Mouse (Mus musculus) neural tube, embryonic 15.5 days (tissue): ENCODE data around the gene 1700069L16Rik. TPM values are rescaled to one million over a fixed set of nuclear protein-coding genes. Genes with fewer than 3 reads are reported as not detected.

Experiments
- ATAC-seq: fragments of 200-750 bp; cut with Nextera tagmentation; 2 replicates; pipeline ENCODE4 v1.8.0; 2017; ENCODE audit warnings: mild to moderate bottlenecking, moderate TSS enrichment, moderate library complexity; ENCODE audit not compliant: low FRiP score
- H3K27ac ChIP-seq: fragments of 300-500 bp; sonication (generic); replicated peaks from 2 replicates; pipeline ENCODE4 v1.5.1; 2015; ENCODE audit warnings: mild to moderate bottlenecking, inconsistent platforms
- H3K27me3 ChIP-seq: fragments of 300-500 bp; sonication (generic); replicated peaks from 2 replicates; pipeline ENCODE4 v1.6.1; 2015; ENCODE audit warnings: inconsistent platforms
- H3K36me3 ChIP-seq: fragments of 300-500 bp; sonication (generic); 2 replicates; pipeline ENCODE4 v1.6.1; 2015; ENCODE audit warnings: inconsistent platforms
- H3K4me1 ChIP-seq: fragments of 300-500 bp; sonication (generic); 2 replicates; pipeline ENCODE4 v1.6.1; 2015; ENCODE audit warnings: inconsistent platforms
- H3K4me2 ChIP-seq: fragments of 300-500 bp; sonication (generic); 2 replicates; pipeline ENCODE4 v1.6.1; 2015; ENCODE audit warnings: inconsistent platforms, mild to moderate bottlenecking, moderate library complexity
- H3K4me3 ChIP-seq: fragments of 300-500 bp; sonication (generic); replicated peaks from 2 replicates; pipeline ENCODE4 v1.5.1; 2015; ENCODE audit warnings: mild to moderate bottlenecking, inconsistent platforms
- H3K9ac ChIP-seq: fragments of 300-500 bp; sonication (generic); replicated peaks from 2 replicates; pipeline ENCODE4 v1.6.1; 2015; ENCODE audit warnings: mild to moderate bottlenecking, inconsistent platforms
- H3K9me3 ChIP-seq: fragments of 300-500 bp; sonication (generic); replicated peaks from 2 replicates; pipeline ENCODE4 v1.6.1; 2016; ENCODE audit warnings: inconsistent platforms
- WGBS: fragments of 180-500 bp; shearing (Covaris S2); methylation state at CpG from one replicate; pipeline ENCODE4 v1.1.7; 2015; ENCODE audit warnings: mixed read lengths; 5-methylcytosine and 5-hydroxymethylcytosine counted together
- polyA plus RNA-seq: library from polyadenylated mRNA; unstranded; fragments of >200 nt; fragmentation: Nextera tagmentation; extraction: Ambion mirVana; gene quantifications from 2 replicates; pipeline ENCODE4 v1.2.1, GENCODE M21; 2015

Gene 1700069L16Rik
- polyA plus RNA-seq, 1 experiment from 2014 or later, result not detected

GRCm38 (mm10) chr5:113703803-113704585 is 20.6 kb downstream of the 1700069L16Rik start:
- Histone ChIP-seq H3K9me3 (no peaks in the 10 kb centered on the region), H3K4me3 (no peak overlapping the region), H3K4me2 (0 out of 2 replicates have a peak overlapping the region, but pooled peaks have one; percentile 11), H3K9ac (no peak overlapping the region), H3K27me3 (no peaks in the 10 kb centered on the region), H3K36me3 (no peaks in the 10 kb centered on the region), H3K4me1 (peaks cover 21% of the 10 kb centered on the region), H3K27ac (peak overlapping the region; percentile 67)
- WGBS, result 18% methylated on average over 21 of the region's 21 CpGs
- ATAC-seq, result peak; percentile 71

GRCm38 (mm10) chr5:113700388-113701023 is 24.1 kb downstream of the 1700069L16Rik start:
- Histone ChIP-seq H3K4me1 (peaks cover 22% of the 10 kb centered on the region), H3K9me3 (no peaks in the 10 kb centered on the region), H3K4me3 (no peak overlapping the region), H3K4me2 (no peak overlapping the region), H3K27me3 (no peaks in the 10 kb centered on the region), H3K9ac (no peak overlapping the region), H3K36me3 (no peaks in the 10 kb centered on the region), H3K27ac (no peak overlapping the region)
- WGBS, result 77% methylated on average over 19 of the region's 19 CpGs
- ATAC-seq, result no peak

DNA sequence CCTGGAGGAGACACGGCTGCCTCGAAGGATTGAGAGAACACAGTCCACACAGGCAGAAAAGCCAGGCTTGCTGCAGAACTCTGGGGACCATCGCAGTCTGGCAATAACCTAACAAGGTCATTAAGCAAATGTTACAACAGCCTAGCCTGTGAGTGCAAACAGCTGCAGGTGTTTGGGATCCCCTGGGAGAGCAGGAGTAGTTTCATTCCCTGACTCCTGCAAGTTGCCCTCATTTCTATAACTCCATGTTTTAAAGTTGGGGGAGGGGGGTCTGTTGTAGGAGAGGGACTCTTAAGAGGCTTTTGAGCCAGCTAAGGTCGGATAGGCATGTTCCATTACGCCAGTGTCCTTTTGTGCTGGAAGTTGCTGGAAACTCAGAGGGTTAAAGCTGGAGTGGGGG is 30.2 kb downstream of the 1700069L16Rik start:
- H3K27me3 ChIP-seq, result no peaks in the 10 kb centered on the region
- peak overlapping the region; percentile 9; the same call in 1 of the 2 replicates for H3K4me2 ChIP-seq
- 0 out of 2 replicates have a peak overlapping the region, but pooled peaks have one; percentile 7 for H3K9ac ChIP-seq
- ATAC-seq, result no peak
- WGBS, result 9% methylated on average over 5 of the region's 5 CpGs
- H3K27ac ChIP-seq, result peak overlapping the region; percentile 58
- no peaks in the 10 kb centered on the region for H3K36me3 ChIP-seq
- H3K4me1 ChIP-seq, result peaks cover 29% of the 10 kb centered on the region
- no peaks in the 10 kb centered on the region for H3K9me3 ChIP-seq
- no peak overlapping the region for H3K4me3 ChIP-seq

DNA sequence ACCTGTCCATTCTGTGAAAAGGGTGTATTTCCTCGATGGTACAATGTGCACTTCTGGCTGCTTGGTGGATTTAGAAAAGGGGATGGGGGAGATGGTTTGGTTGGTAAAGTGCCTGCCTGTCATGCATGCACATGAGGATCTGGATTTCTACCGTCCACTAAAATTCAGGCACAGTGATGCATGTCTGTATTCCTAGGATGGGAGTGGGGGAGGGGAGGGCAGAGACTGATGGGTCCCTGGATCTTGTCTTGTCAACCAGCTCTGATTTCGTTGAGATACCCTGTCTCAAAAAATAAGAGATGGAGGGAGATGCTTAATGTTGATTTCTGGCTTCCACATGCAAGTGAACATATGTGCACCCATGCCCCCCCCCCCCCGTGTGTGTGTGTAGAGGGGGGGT is 30.6 kb downstream of the 1700069L16Rik start:
- Histone ChIP-seq H3K9ac (0 out of 2 replicates have a peak overlapping the region, but pooled peaks have one; percentile 7), H3K27me3 (no peaks in the 10 kb centered on the region), H3K4me1 (peaks cover 34% of the 10 kb centered on the region), H3K36me3 (no peaks in the 10 kb centered on the region), H3K9me3 (no peaks in the 10 kb centered on the region), H3K4me3 (no peak overlapping the region), H3K27ac (peak overlapping the region; percentile 58; the same call in 1 of the 2 replicates), H3K4me2 (no peak overlapping the region)
- 47% methylated on average over 4 of the region's 4 CpGs for WGBS
- no peak for ATAC-seq

GRCm38 (mm10) chr5:113693196-113693755 is 31.3 kb downstream of the 1700069L16Rik start:
- Histone ChIP-seq H3K27me3 (no peaks in the 10 kb centered on the region), H3K4me2 (no peak overlapping the region), H3K9me3 (no peaks in the 10 kb centered on the region), H3K4me3 (no peak overlapping the region), H3K9ac (no peak overlapping the region), H3K4me1 (peaks cover 39% of the 10 kb centered on the region), H3K36me3 (no peaks in the 10 kb centered on the region), H3K27ac (no peak overlapping the region)
- WGBS, result 89% methylated on average over 8 of the region's 8 CpGs
- no peak for ATAC-seq

DNA sequence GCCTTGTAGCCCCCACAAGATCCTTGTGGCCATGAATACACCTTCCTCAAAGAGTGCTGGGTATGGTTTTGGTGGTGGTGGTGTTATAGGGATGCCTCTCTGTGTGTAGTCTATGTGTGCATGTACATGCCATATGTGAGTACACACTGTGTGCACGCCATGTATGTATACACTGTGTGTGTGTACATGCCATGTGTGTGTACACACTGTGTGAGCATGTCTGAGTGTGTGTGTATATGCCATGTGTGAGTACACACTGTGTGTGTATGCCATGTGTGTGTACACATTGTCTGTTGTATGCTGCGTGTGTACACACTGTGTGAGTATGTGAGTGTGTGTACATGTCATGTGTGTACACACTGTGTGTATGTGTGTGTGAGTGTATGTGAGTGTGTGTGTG is 33.7 kb downstream of the 1700069L16Rik start:
- no peaks in the 10 kb centered on the region for H3K27me3 ChIP-seq
- H3K36me3 ChIP-seq, result no peaks in the 10 kb centered on the region
- 94% methylated on average over 2 of the region's 2 CpGs for WGBS
- no peak overlapping the region for H3K4me3 ChIP-seq
- peak overlapping the region; percentile 72 for H3K27ac ChIP-seq
- H3K4me1 ChIP-seq, result peaks cover 39% of the 10 kb centered on the region
- no peak for ATAC-seq
- H3K4me2 ChIP-seq, result no peak overlapping the region
- no peaks in the 10 kb centered on the region for H3K9me3 ChIP-seq
- no peak overlapping the region for H3K9ac ChIP-seq

GRCm38 (mm10) chr5:113690069-113690548 is 34.5 kb downstream of the 1700069L16Rik start:
- 11% methylated on average over 15 of the region's 15 CpGs for WGBS
- Histone ChIP-seq H3K4me2 (peak overlapping the region; percentile 31), H3K9ac (no peak overlapping the region; the same call in 1 of the 2 replicates), H3K4me1 (peaks cover 33% of the 10 kb centered on the region), H3K36me3 (no peaks in the 10 kb centered on the region), H3K4me3 (no peak overlapping the region), H3K27ac (peak overlapping the region; percentile 72), H3K27me3 (no peaks in the 10 kb centered on the region), H3K9me3 (no peaks in the 10 kb centered on the region)
- peak; percentile 72 for ATAC-seq

- H3K4me3 ChIP-seq, result no peak overlapping the region
- no peak overlapping the region for H3K4me2 ChIP-seq
- H3K9me3 ChIP-seq, result no peaks in the 10 kb centered on the region
- H3K9ac ChIP-seq, result no peak overlapping the region
- H3K27me3 ChIP-seq, result no peaks in the 10 kb centered on the region
- H3K36me3 ChIP-seq, result no peaks in the 10 kb centered on the region
- 81% methylated on average over 5 of the region's 5 CpGs for WGBS
- peaks cover 31% of the 10 kb centered on the region for H3K4me1 ChIP-seq
- ATAC-seq, result no peak
- no peak overlapping the region for H3K27ac ChIP-seq
Observed at GRCm38 (mm10) chr5:113687514-113687913, 37.1 kb downstream of the 1700069L16Rik start.

GRCm38 (mm10) chr5:113685471-113685870 is 39.1 kb downstream of the 1700069L16Rik start:
- no peak overlapping the region for H3K27ac ChIP-seq
- no peak overlapping the region for H3K4me3 ChIP-seq
- H3K4me1 ChIP-seq, result peaks cover 29% of the 10 kb centered on the region
- no peak overlapping the region for H3K9ac ChIP-seq
- no peak for ATAC-seq
- 88% methylated on average over 5 of the region's 5 CpGs for WGBS
- no peaks in the 10 kb centered on the region for H3K9me3 ChIP-seq
- no peaks in the 10 kb centered on the region for H3K27me3 ChIP-seq
- H3K4me2 ChIP-seq, result no peak overlapping the region
- H3K36me3 ChIP-seq, result no peaks in the 10 kb centered on the region

DNA sequence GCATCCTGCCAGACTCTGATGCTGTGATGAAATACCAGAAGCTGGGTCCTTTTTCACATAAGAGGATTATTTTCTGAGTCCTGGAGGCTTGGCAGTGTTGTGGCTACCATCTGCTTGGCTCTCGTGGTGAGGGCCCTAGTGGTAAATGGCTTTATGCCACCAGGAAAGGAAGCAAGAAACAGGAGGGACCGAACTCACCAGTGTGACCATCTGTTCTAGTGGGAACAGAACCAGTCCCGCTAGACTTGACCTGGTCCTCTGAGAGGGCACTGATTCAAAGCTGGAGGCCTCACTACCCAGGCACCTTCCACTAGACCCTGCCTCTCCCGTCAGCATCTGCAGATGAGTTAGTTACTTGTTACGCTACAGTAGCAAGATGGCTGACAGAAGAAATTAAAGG is 41.3 kb downstream of the 1700069L16Rik start:
- Histone ChIP-seq H3K9ac (no peak overlapping the region), H3K27me3 (no peaks in the 10 kb centered on the region), H3K4me3 (no peak overlapping the region), H3K9me3 (no peaks in the 10 kb centered on the region), H3K4me2 (no peak overlapping the region), H3K27ac (no peak overlapping the region), H3K36me3 (no peaks in the 10 kb centered on the region), H3K4me1 (peaks cover 12% of the 10 kb centered on the region; the same call in 1 of the 2 replicates)
- 69% methylated on average over 5 of the region's 5 CpGs for WGBS
- ATAC-seq, result no peak

DNA sequence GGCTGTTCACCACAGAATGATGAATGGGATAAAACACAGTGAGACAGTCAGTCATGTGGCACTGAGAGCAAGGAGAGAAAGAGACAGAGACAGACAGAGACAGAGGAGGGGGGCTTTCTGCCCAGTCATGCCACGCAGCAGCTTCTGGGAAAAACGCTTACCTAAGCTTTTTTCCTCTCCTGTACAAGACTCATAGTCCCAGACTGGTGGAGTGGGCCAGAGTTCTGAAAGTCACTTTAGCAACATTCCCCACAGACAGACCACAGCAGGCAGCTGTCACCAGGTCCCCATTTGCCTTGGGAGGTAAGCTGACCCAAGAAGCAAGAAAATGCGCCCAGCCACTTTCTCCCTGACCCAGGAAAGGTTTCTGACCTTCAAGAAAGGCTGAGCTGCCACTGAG is 42.1 kb downstream of the 1700069L16Rik start:
- no peak overlapping the region for H3K4me3 ChIP-seq
- H3K4me2 ChIP-seq, result no peak overlapping the region
- H3K36me3 ChIP-seq, result no peaks in the 10 kb centered on the region
- peaks cover 12% of the 10 kb centered on the region; the same call in 1 of the 2 replicates for H3K4me1 ChIP-seq
- no peaks in the 10 kb centered on the region for H3K27me3 ChIP-seq
- H3K9ac ChIP-seq, result no peak overlapping the region
- ATAC-seq, result no peak
- no peak overlapping the region for H3K27ac ChIP-seq
- H3K9me3 ChIP-seq, result no peaks in the 10 kb centered on the region
- WGBS, result 83% methylated on average over 3 of the region's 3 CpGs
